Mouse (Mus musculus) CH12.LX (cell line): Measurements from ENCODE around the gene Dnttip2.

Source experiments
- CTCF ChIP-seq, 2 experiments: IDR thresholded peaks in 1 of 2; conservative IDR thresholded peaks in 1 of 2; 2 replicates each; pipeline ENCODE4 v1.5.1; 2011 to 2012; ENCODE audit warnings: low read depth in 2 of 2, low read length in 2 of 2, improper control_type of control experiment in 1 of 2, inconsistent platforms in 1 of 2, mild to moderate bottlenecking in 1 of 2, moderate library complexity in 1 of 2
- GABPA ChIP-seq: IDR thresholded peaks from 2 replicates; pipeline ENCODE4 v1.6.1; 2012; ENCODE audit warnings: low read depth, low read length, improper control_type of control experiment, inconsistent platforms; ENCODE audit not compliant: insufficient replicate concordance
- MAFK ChIP-seq: IDR thresholded peaks from 2 replicates; pipeline ENCODE4 v1.6.1; 2011; ENCODE audit warnings: low read length, improper control_type of control experiment; ENCODE audit not compliant: insufficient replicate concordance
- MAX ChIP-seq: IDR thresholded peaks from 2 replicates; pipeline ENCODE4 v1.6.1; 2011; ENCODE audit warnings: low read length, improper control_type of control experiment
- MAZ ChIP-seq: IDR thresholded peaks from 2 replicates; pipeline ENCODE4 v1.6.1; 2012; ENCODE audit warnings: low read depth, mild to moderate bottlenecking, inconsistent platforms, low read length, improper control_type of control experiment, moderate library complexity
- POLR2A ChIP-seq: IDR thresholded peaks from 2 replicates; pipeline ENCODE4 v1.6.1; 2011; ENCODE audit warnings: low read depth, mild to moderate bottlenecking, improper control_type of control experiment, low read length
- SMC3 ChIP-seq: IDR thresholded peaks from 2 replicates; pipeline ENCODE4 v1.6.1; 2011; ENCODE audit warnings: low read depth, low read length, improper control_type of control experiment
- TBP ChIP-seq: conservative IDR thresholded peaks from 2 replicates; pipeline ENCODE4 v1.6.1; 2011; ENCODE audit warnings: low read depth, low read length, improper control_type of control experiment
- USF2 ChIP-seq: conservative IDR thresholded peaks from 2 replicates; pipeline ENCODE4 v1.6.1; 2011; ENCODE audit warnings: low read depth, low read length, improper control_type of control experiment
- ZC3H11A ChIP-seq: IDR thresholded peaks from 2 replicates; pipeline ENCODE4 v1.6.1; 2012; ENCODE audit warnings: low read depth, mild to moderate bottlenecking, inconsistent platforms, low read length, improper control_type of control experiment
- ZMIZ1 ChIP-seq: IDR thresholded peaks from 2 replicates; pipeline ENCODE4 v1.6.1; 2012; ENCODE audit warnings: low read depth, mild to moderate bottlenecking, inconsistent platforms, low read length, improper control_type of control experiment

DNA sequence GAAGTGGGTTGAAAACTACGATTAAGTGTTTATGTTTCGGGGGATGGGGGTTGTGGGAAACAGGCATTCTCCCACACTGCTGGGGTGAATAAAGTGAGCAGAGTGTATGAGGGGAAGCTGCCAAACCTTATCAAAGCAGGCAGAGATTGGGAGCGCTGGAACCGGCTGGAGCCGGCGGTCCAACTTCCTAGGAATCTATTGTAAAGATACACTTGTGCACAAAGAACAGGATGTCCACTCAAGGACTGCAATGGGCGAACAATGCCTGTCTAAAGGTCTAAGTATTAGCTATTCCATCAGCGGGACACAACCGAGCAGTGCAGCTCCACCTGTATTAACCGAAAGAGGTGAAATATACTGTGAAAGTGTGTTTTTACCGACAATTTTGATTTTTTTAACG, 17.6 kb downstream of the Dnttip2 start:
- no peak for TF ChIP-seq SMC3
- TF ChIP-seq POLR2A = no peak
- TF ChIP-seq CTCF (conservative IDR thresholded peaks at IDR 0.05 in 1 of 2, IDR thresholded peaks at IDR 0.05 in 1 of 2; ENCODE audit: low read depth in 2 of 2, low read length in 2 of 2) = no peak
- TF ChIP-seq MAFK = no peak
- no peak for TF ChIP-seq MAZ
- no peak for TF ChIP-seq ZC3H11A
- no peak for TF ChIP-seq MAX
- no peak for TF ChIP-seq TBP
- TF ChIP-seq ZMIZ1 = no peak
- TF ChIP-seq USF2 = no peak
- TF ChIP-seq GABPA = no peak
